Mouse (Mus musculus): Measurements from ENCODE around the gene Timp2. TPM values are rescaled to one million over a fixed set of nuclear protein-coding genes. Genes with fewer than 3 reads are reported as not detected.
A peak's percentile ranks its signal among the peaks of the same experiment; 100 is the strongest.

The Timp2 gene
- not detected in 2 replicates for polyA plus RNA-seq (2012)

- no peak for TF ChIP-seq GATA1 (IDR thresholded peaks at IDR 0.05; ENCODE audit: low read length)
These were observed at the start of gene Timp2 for GRCm38 (mm10) chr11:118355640-118356039. Gene Timp2 (minus strand): TSS chr11:118355740.

GRCm38 (mm10) chr11:118405311-118405710 lies 49.8 kb upstream of the Timp2 start:
- TF ChIP-seq GATA1 (IDR thresholded peaks at IDR 0.05; ENCODE audit: low read length) = no peak

- TF ChIP-seq GATA1 (IDR thresholded peaks at IDR 0.05; ENCODE audit: low read length) = no peak
These were observed 48.7 kb upstream of the Timp2 start for GRCm38 (mm10) chr11:118403951-118404899.

GRCm38 (mm10) chr11:118403183-118403582 lies 47.6 kb upstream of the Timp2 start:
- no peak for TF ChIP-seq GATA1 (IDR thresholded peaks at IDR 0.05; ENCODE audit: low read length)

- no peak for TF ChIP-seq GATA1 (IDR thresholded peaks at IDR 0.05; ENCODE audit: low read length)
These were observed 46.3 kb upstream of the Timp2 start, which contains the start of gene Lgals3bp for GRCm38 (mm10) chr11:118401760-118402280. Gene Lgals3bp (minus strand): TSS chr11:118402092.

GRCm38 (mm10) chr11:118401195-118401594 lies 45.7 kb upstream of the Timp2 start:
- no peak for TF ChIP-seq GATA1 (IDR thresholded peaks at IDR 0.05; ENCODE audit: low read length)

GRCm38 (mm10) chr11:118400566-118400936 lies 45.0 kb upstream of the Timp2 start:
- no peak for TF ChIP-seq GATA1 (IDR thresholded peaks at IDR 0.05; ENCODE audit: low read length)

- TF ChIP-seq GATA1 (IDR thresholded peaks at IDR 0.05; ENCODE audit: low read length) = peak; percentile 31
These were observed 44.5 kb upstream of the Timp2 start for GRCm38 (mm10) chr11:118399891-118400565.

GRCm38 (mm10) chr11:118397806-118398530 lies 42.4 kb upstream of the Timp2 start:
- TF ChIP-seq GATA1 (IDR thresholded peaks at IDR 0.05; ENCODE audit: low read length) = no peak

GRCm38 (mm10) chr11:118394538-118394937 lies 39.0 kb upstream of the Timp2 start:
- no peak for TF ChIP-seq GATA1 (IDR thresholded peaks at IDR 0.05; ENCODE audit: low read length)

GRCm38 (mm10) chr11:118393991-118394390 lies 38.5 kb upstream of the Timp2 start:
- TF ChIP-seq GATA1 (IDR thresholded peaks at IDR 0.05; ENCODE audit: low read length) = no peak

- TF ChIP-seq GATA1 (IDR thresholded peaks at IDR 0.05; ENCODE audit: low read length) = no peak
These were observed 23.9 kb upstream of the Timp2 start for GRCm38 (mm10) chr11:118379251-118380009.

GRCm38 (mm10) chr11:118378656-118379055 lies 23.1 kb upstream of the Timp2 start:
- no peak for TF ChIP-seq GATA1 (IDR thresholded peaks at IDR 0.05; ENCODE audit: low read length)

- TF ChIP-seq GATA1 (IDR thresholded peaks at IDR 0.05; ENCODE audit: low read length) = no peak
These were observed 20.3 kb upstream of the Timp2 start for GRCm38 (mm10) chr11:118375881-118376280.

GRCm38 (mm10) chr11:118375461-118375860 lies 19.9 kb upstream of the Timp2 start:
- no peak for TF ChIP-seq GATA1 (IDR thresholded peaks at IDR 0.05; ENCODE audit: low read length)

All from G1E-ER4 (cell line).